Mouse (Mus musculus): ENCODE results near the gene Nacc1. TPM values are rescaled to one million over a fixed set of nuclear protein-coding genes. Genes with fewer than 3 reads are reported as not detected.

The Nacc1 gene
- polyA plus RNA-seq, 1 experiment from 2014 or later: 33.8 TPM

DNA sequence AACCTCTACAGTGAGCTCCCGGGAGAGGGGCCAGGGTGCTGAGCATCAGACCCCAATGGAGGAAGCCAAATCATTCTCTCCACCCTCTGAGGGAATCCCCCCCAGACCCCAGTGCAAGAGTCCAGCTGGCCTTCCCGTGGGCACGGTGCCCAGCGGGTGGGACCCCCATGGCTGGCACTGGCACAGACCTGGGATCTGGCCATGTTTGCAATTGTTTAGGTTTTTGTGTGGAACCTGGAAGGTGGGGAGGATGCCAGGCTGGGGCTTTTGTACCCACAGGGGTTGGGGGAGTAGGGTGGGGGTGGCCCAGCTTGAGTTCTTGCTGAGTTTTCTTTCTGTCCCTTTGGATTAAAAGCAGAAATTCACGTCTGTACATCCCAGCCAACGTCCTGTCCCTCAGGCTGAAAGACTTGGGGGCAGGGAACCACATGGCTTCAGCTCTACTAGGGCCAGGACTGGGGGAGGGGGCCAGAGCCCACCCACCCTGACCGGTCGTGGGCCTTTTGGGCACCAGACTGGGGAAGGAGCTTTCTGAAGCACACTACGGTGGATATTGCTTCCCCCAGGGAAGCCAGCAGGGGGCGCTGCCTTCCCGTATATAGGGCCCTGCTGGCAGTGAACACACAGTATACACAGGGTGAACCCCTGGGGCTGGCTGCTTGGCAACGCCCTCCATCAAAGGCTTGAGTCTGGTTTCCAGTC is 21.3 kb upstream of the Nacc1 start:
- Histone ChIP-seq H3K9ac (peak overlapping the region; percentile 16; the same call in 1 of the 2 replicates), H3K27ac (ENCODE audit: low read depth) (peak overlapping the region; percentile 36; the same call in 1 of the 2 replicates)

DNA sequence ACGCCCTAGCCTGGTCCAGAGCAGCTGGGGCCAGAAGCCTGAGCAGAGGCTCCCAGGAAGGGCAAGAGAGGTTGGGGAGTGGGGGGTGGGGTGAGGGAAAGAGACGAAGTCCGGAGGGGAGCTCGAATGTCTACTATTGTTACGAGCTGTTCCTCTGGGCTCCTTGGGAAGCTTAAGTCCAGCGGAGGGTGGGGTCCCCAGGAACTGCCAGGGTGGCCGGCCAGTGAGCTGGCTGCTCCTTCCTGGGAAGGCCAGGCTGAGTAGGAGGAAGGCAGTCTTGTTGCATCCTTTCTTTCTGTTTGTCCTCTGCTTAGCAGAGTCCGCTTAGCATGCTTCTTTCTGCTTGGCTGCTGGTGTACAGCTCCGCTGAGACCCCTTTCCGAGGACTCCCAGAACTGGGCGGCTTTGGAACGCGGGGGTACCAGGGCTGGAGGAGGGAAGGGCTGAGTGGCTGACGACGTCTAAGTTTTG is 20.4 kb upstream of the Nacc1 start:
- H3K27ac ChIP-seq (ENCODE audit: low read depth): peak overlapping the region; percentile 59
- peaks cover 40% of the 10 kb centered on the region for H3K4me1 ChIP-seq (ENCODE audit: insufficient read depth)
- H3K27me3 ChIP-seq (ENCODE audit: insufficient read depth, low read length): peaks cover 49% of the 10 kb centered on the region
- DNase-seq: peak; percentile 4
- H3K36me3 ChIP-seq (ENCODE audit: insufficient read depth): peaks cover 34% of the 10 kb centered on the region
- no peaks in the 10 kb centered on the region for H3K9me3 ChIP-seq (ENCODE audit: low read depth, low read length)
- TF ChIP-seq CTCF (IDR thresholded peaks at IDR 0.05; ENCODE audit: low read depth): no peak
- H3K4me2 ChIP-seq: peak overlapping the region; percentile 60
- 0 out of 2 replicates have a peak overlapping the region, but pooled peaks have one; percentile 45 for H3K9ac ChIP-seq
- 30% methylated on average over 15 of the region's 15 CpGs for WGBS
- H3K4me3 ChIP-seq (ENCODE audit: low read depth, low read length): peak overlapping the region; percentile 30
- ATAC-seq (ENCODE audit: insufficient read depth): no peak

More for the DNA sequence above, 21.3 kb upstream of the Nacc1 start:
- Histone ChIP-seq H3K4me1 (ENCODE audit: insufficient read depth) (peaks cover 49% of the 10 kb centered on the region), H3K9me3 (ENCODE audit: low read depth, low read length) (no peaks in the 10 kb centered on the region), H3K27me3 (ENCODE audit: insufficient read depth, low read length) (peaks cover 41% of the 10 kb centered on the region), H3K36me3 (ENCODE audit: insufficient read depth) (peaks cover 36% of the 10 kb centered on the region), H3K4me3 (ENCODE audit: low read depth, low read length) (no peak overlapping the region; the same call in 1 of the 2 replicates), H3K4me2 (peak overlapping the region; percentile 23; the same call in 1 of the 2 replicates)
- ATAC-seq (ENCODE audit: insufficient read depth) (peak; percentile 48), DNase-seq (peak; percentile 96)
- peak; percentile 97 for TF ChIP-seq CTCF (IDR thresholded peaks at IDR 0.05; ENCODE audit: low read depth)
- WGBS: 18% methylated on average over 12 of the region's 12 CpGs

DNA sequence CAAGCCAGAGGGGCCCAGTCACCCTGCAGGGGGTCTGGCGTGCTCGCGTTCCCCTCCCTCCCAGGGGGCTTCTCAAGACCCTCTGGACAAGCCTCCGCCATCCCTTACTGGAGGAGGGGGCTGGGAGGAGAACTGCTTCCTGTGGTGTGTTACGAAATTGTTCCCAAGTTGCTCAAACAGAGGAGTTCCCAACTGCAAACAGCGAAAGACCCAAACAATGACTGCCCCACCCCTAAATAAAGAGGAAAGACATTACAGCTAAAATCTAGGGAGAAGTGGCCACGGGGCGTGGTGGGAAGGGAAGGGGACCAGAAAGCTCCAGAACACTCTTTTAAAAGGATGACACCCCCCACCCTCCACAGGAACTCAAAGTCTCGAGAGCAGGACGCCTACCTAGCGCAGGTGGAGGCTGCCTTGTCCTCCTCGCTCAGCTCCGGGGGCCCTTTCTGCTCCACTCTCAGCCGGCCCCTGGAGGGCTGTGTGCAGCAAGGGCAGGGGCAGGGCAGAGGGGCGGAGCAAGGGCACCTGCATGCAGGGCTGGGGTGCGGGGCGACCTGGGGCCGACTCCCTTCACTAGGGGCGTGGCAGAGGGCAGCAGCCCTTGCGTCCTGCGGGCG is 19.7 kb upstream of the Nacc1 start:
- Histone ChIP-seq H3K4me1 (ENCODE audit: insufficient read depth) (peaks cover 37% of the 10 kb centered on the region), H3K27me3 (ENCODE audit: insufficient read depth, low read length) (peaks cover 51% of the 10 kb centered on the region), H3K4me3 (ENCODE audit: low read depth, low read length) (peak overlapping the region; percentile 30), H3K9ac (peak overlapping the region; percentile 45), H3K9me3 (ENCODE audit: low read depth, low read length) (no peaks in the 10 kb centered on the region), H3K36me3 (ENCODE audit: insufficient read depth) (peaks cover 34% of the 10 kb centered on the region), H3K27ac (ENCODE audit: low read depth) (peak overlapping the region; percentile 59), H3K4me2 (peak overlapping the region; percentile 60)
- ATAC-seq (ENCODE audit: insufficient read depth) (no peak), DNase-seq (peak; percentile 67)
- WGBS: 23% methylated on average over 22 of the region's 22 CpGs
- TF ChIP-seq CTCF (IDR thresholded peaks at IDR 0.05; ENCODE audit: low read depth): no peak

- ATAC-seq (ENCODE audit: insufficient read depth) (no peak), DNase-seq (peak; percentile 46)
- H3K9me3 ChIP-seq (ENCODE audit: low read depth, low read length): no peaks in the 10 kb centered on the region
- peaks cover 55% of the 10 kb centered on the region for H3K27me3 ChIP-seq (ENCODE audit: insufficient read depth, low read length)
- H3K27ac ChIP-seq (ENCODE audit: low read depth): peak overlapping the region; percentile 59
- 12% methylated on average over 43 of the region's 45 CpGs for WGBS
- H3K9ac ChIP-seq: peak overlapping the region; percentile 45
- peak overlapping the region; percentile 30 for H3K4me3 ChIP-seq (ENCODE audit: low read depth, low read length)
- H3K4me1 ChIP-seq (ENCODE audit: insufficient read depth): peaks cover 34% of the 10 kb centered on the region
- H3K4me2 ChIP-seq: peak overlapping the region; percentile 60
- H3K36me3 ChIP-seq (ENCODE audit: insufficient read depth): peaks cover 34% of the 10 kb centered on the region
- TF ChIP-seq CTCF (IDR thresholded peaks at IDR 0.05; ENCODE audit: low read depth): no peak
Measured at GRCm38 (mm10) chr8:84706610-84707266, 19.1 kb upstream of the Nacc1 start.

DNA sequence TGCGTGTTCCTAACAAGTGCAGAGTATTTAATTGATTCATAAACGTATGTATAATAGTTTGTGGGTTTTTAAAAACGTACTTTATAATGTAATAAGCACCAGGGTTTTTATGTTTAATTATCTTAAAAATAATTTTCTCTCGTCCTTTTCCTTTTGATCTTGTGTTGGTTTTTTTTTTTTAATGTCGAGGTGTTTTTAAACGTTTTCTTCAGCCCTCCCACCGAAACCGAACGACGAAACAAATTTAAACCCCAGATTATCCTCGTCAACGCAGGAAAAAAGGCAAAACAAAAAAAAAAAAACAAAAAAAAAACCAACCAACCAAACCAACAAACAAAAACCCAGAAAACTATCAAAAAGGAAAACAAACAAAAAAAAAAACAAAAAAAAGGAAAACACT is 18.3 kb upstream of the Nacc1 start:
- Histone ChIP-seq H3K9ac (peak overlapping the region; percentile 42), H3K27me3 (ENCODE audit: insufficient read depth, low read length) (peaks cover 55% of the 10 kb centered on the region), H3K4me2 (peak overlapping the region; percentile 60), H3K9me3 (ENCODE audit: low read depth, low read length) (no peaks in the 10 kb centered on the region), H3K4me3 (ENCODE audit: low read depth, low read length) (peak overlapping the region; percentile 39), H3K36me3 (ENCODE audit: insufficient read depth) (peaks cover 31% of the 10 kb centered on the region), H3K4me1 (ENCODE audit: insufficient read depth) (peaks cover 29% of the 10 kb centered on the region), H3K27ac (ENCODE audit: low read depth) (no peak overlapping the region)
- DNase-seq (peak; percentile 12), ATAC-seq (ENCODE audit: insufficient read depth) (no peak)
- 19% methylated on average over 12 of the region's 12 CpGs for WGBS
- no peak for TF ChIP-seq CTCF (IDR thresholded peaks at IDR 0.05; ENCODE audit: low read depth)

- DNase-seq: peak; percentile 57
- H3K4me2 ChIP-seq: peak overlapping the region; percentile 60
- H3K27ac ChIP-seq (ENCODE audit: low read depth): peak overlapping the region; percentile 60
- peak overlapping the region; percentile 42 for H3K9ac ChIP-seq
- peak overlapping the region; percentile 39 for H3K4me3 ChIP-seq (ENCODE audit: low read depth, low read length)
- no peak for ATAC-seq (ENCODE audit: insufficient read depth)
- H3K4me1 ChIP-seq (ENCODE audit: insufficient read depth): peaks cover 26% of the 10 kb centered on the region
- no peaks in the 10 kb centered on the region for H3K9me3 ChIP-seq (ENCODE audit: low read depth, low read length)
- no peak for TF ChIP-seq CTCF (IDR thresholded peaks at IDR 0.05; ENCODE audit: low read depth)
- peaks cover 55% of the 10 kb centered on the region for H3K27me3 ChIP-seq (ENCODE audit: insufficient read depth, low read length)
- peaks cover 28% of the 10 kb centered on the region for H3K36me3 ChIP-seq (ENCODE audit: insufficient read depth)
- WGBS: 5% methylated on average over 58 of the region's 61 CpGs
Measured at GRCm38 (mm10) chr8:84704867-84705831, 17.5 kb upstream of the Nacc1 start.

Measured in lung, embryonic 14.5 days (tissue).